Mouse (Mus musculus) CH12.LX (cell line): ENCODE data around the gene Dleu7.

Source experiments
- BHLHE40 ChIP-seq: IDR thresholded peaks from 2 replicates; pipeline ENCODE4 v1.6.1; 2011; ENCODE audit warnings: mild to moderate bottlenecking, low read depth, low read length, improper control_type of control experiment
- CTCF ChIP-seq, 2 experiments: IDR thresholded peaks in 1 of 2; conservative IDR thresholded peaks in 1 of 2; 2 replicates each; pipeline ENCODE4 v1.5.1; 2011 to 2012; ENCODE audit warnings: low read depth in 2 of 2, low read length in 2 of 2, improper control_type of control experiment in 1 of 2, inconsistent platforms in 1 of 2, mild to moderate bottlenecking in 1 of 2, moderate library complexity in 1 of 2
- HCFC1 ChIP-seq: IDR thresholded peaks from 2 replicates; pipeline ENCODE4 v1.6.1; 2012; ENCODE audit warnings: low read depth, mild to moderate bottlenecking, inconsistent platforms, low read length, improper control_type of control experiment
- JUN ChIP-seq: IDR thresholded peaks from 2 replicates; pipeline ENCODE4 v1.6.1; 2011; ENCODE audit warnings: low read depth, mild to moderate bottlenecking, low read length, improper control_type of control experiment, moderate library complexity; ENCODE audit not compliant: insufficient read depth
- MYC ChIP-seq: IDR thresholded peaks from 2 replicates; pipeline ENCODE4 v1.6.1; 2011; ENCODE audit warnings: low read depth, mild to moderate bottlenecking, improper control_type of control experiment, low read length
- NELFE ChIP-seq: IDR thresholded peaks from 2 replicates; pipeline ENCODE4 v1.6.1; 2011; ENCODE audit warnings: low read depth, low read length, improper control_type of control experiment
- SIN3A ChIP-seq: IDR thresholded peaks from 2 replicates; pipeline ENCODE4 v1.6.1; 2012; ENCODE audit warnings: low read length, improper control_type of control experiment, inconsistent platforms
- TCF12 ChIP-seq: IDR thresholded peaks from 2 replicates; pipeline ENCODE4 v1.6.1; 2014; ENCODE audit warnings: low read depth, mild to moderate bottlenecking, inconsistent platforms, low read length, improper control_type of control experiment
- USF2 ChIP-seq: conservative IDR thresholded peaks from 2 replicates; pipeline ENCODE4 v1.6.1; 2011; ENCODE audit warnings: low read depth, low read length, improper control_type of control experiment
- ZMIZ1 ChIP-seq: IDR thresholded peaks from 2 replicates; pipeline ENCODE4 v1.6.1; 2012; ENCODE audit warnings: low read depth, mild to moderate bottlenecking, inconsistent platforms, low read length, improper control_type of control experiment

GRCm38 (mm10) chr14:62292488-62293339, at the start of gene Dleu7, which contains the start of gene Rnaseh2b:
- TF ChIP-seq ZMIZ1 (no peak), JUN (no peak), HCFC1 (no peak), CTCF (conservative IDR thresholded peaks at IDR 0.05 in 1 of 2, IDR thresholded peaks at IDR 0.05 in 1 of 2; ENCODE audit: low read depth in 2 of 2, low read length in 2 of 2) (no peak), BHLHE40 (no peak), USF2 (no peak), MYC (no peak), NELFE (no peak), TCF12 (no peak), SIN3A (no peak)
